Mouse (Mus musculus) left cerebral cortex, postnatal 36 days (tissue): Measurements from ENCODE around the gene Cdc5l. TPM values are rescaled to one million over a fixed set of nuclear protein-coding genes. Genes with fewer than 3 reads are reported as not detected.
"Not testable (repeated sequence)": the region's sequence is repeated elsewhere in the genome, so short reads cannot be mapped to it uniquely, and the experiment has no call there.

Experiments
- DNase-seq, 2 experiments: peaks; one replicate each; pipeline ENCODE4 v3.0.0; 2021 to 2022; ENCODE audit warnings: low spot score in 2 of 2, mixed read lengths in 1 of 2
- intact Hi-C: fragments of 180-260 bp; cut with DNase I; formaldehyde crosslinking; loops from one replicate; pipeline ENCODE4 v1.15.1; 2025
- total RNA-seq, 2 experiments: library from RNA; stranded (reverse); gene quantifications; 2 replicates each; pipeline ENCODE4 v1.2.3; 2021

Cdc5l gene
- total RNA-seq = 10 to 100 TPM; 55.2 to 56.0 TPM

DNA sequence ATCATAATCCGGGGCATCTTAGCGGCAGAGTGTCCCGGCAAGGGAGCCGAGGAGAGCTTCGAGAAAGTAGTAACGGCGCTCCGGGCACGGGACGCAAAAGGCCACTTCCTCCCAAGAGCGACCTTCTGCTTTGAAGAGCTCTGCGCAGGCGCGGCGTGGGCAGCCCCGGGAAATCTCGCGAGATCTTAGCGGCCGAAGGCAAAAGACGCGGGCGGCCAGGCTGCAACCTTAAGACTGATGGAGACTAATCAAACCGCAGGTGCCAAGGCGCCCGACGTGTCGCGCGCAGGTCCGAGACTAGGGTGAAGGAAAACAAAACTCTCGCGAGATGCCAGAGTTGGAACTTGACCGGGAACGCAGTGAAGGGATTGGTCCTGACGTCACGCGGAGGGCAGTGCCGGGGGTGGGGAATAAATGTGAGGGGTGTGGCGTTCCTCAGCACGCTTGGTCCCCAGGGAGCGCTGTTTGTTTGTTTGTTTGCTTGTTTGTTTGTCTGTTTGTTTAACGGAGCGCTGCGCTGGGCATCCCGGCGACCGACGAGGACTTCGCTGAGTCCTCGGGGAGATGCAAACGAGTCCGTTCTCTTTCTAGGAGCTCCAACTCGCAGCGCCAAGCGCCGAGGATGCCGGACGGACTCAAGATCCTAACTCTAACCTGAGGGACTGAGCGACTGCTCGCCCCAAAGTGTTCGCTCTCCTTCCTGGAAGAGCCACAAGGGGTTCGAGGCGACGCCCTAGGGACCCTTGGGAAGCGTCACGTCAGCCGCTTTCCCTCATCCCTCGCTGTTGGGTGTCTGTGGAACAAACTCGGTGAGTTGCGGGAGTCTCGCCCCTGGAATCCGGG is at the start of gene Cdc5l:
Gene Cdc5l (minus strand): TSS at position 319 of the 843 bp plus-strand sequence.
- intact Hi-C loops = no loop called here
- DNase-seq = peak; percentile 96

DNA sequence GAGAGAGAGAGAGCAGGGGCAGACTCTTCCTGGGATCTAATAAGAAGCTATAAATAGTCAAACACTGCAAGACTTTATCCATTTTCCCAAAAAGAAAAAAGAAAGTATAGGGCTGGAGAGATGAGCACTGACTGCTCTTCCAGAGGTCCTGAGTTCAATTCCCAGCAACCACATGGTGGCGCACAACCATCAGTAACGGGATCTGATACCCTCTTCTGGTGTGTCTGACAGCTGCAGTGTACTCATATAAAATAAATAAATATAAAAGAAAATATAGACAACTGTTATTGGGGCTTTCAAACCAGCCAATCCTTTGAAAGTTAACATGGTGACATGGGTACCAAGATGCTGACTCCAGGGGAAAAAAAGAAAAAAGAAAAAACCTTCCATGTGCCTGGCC is 46.9 kb upstream of the Cdc5l start:
- no peak for DNase-seq
- intact Hi-C loops = no loop called here

DNA sequence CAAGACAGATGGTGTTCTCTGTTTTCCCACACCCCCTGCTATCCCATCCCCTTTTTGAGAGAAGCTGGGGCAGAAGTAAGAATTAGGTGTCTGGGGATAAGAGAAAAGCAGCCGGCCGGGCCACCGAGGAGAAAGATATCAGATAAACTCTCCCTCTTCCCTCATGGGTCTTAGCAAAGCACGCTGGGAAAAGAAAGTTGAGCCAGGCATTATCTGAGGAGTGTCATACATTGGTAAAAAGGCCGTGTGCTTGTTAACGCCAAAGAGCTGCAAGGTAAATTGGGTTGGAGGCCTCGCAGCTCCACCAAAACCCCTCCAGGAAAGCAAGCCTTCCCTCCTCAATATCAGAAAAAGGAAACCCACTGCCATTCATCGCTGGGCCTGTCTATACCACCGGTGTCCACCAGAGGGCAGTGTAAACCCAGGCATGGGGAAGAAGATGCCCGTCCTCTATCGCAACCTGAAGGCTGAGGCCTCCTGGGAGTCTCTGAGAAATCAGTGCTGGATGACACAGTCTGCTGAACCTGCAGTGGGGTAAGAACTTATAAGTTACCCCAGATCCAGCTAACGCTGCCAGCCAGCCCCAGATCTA is 44.8 kb upstream of the Cdc5l start:
- intact Hi-C loops = loop anchor here (2.0 kb wide), 1 partner anchor 74 kb away; no protein-coding TSS in a partner anchor
- DNase-seq = peak; percentile 83 to 86

DNA sequence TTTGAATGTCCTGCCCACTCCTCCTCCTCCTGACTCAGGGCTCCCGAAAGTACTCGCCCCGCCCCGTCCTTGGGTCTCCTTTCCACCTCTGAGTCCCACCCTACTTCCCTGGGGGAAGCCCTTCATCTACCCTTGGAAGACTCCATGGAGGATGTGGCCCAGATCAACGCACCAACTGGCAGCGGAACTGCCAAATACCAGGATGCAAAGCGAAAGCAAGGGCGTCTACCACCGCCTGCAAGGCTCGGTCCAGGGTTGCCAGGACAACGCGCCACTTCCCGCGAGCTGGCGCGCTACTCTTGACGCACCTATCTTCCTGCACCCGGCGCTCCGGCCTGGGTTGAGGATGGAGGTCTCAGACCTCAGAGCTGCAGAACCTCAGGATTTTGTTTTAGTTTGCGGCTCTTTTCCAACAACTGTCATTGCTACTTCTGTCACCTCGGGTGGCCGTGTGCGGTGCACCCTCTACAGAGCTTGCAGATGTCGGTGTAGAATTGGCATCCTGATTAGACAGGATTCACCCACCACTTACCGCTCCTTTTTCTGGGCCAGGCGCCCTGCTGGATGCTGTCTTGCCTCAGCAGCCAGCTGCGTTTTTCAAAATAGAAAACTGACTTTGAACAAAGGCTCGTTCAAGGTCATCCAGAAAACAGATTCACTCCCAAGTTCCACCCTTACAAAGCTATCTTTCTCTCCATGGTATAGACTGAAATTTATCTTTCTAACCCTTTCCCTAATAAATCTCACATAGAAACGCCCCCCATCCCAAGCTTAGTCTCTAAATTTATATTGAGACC is 41.3 kb upstream of the Cdc5l start, which contains the start of gene Spats1:
Gene Spats1 (minus strand): TSS at position 747 of the 797 bp plus-strand sequence.
- DNase-seq = peak; percentile 89
- intact Hi-C loops = no loop called here

DNA sequence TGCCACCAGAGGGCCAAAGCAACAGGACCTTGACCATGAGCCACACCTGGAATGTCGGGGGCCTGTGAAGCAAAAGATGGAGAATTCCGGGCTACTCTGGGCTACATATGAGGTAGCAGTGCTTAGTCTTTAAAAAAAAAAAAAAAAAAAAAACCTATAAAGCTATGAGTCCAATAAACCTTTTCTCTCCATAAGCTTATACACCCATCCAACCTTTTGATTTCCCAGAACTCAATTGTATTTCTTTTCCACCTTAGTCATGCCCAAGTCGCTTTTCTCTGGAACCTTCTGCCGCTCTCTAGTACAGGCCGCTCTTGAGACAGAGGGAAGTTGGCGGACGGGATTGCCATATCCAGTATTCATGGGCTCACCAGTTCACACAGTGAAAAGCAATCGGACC is 40.6 kb upstream of the Cdc5l start:
- intact Hi-C loops = no loop called here
- DNase-seq = no peak

DNA sequence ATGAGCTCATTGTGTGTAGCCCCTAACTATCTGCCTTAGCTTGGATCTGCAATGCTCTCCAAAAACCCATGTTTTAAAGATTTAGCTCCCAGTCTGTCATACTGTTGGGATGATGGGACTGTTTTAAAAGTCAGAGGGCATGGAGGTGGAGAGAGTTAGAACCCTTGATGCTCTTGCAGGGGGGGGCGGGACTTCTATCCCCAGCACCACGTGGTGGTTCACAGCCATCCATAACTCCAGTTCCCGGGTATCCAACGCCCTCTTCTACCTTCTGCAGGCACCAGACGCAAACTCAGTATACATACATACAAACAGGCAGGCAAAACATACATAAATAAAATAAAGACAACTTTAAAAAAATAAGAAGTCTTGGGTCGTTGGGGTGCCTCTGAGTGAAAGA is 40.1 kb upstream of the Cdc5l start:
- intact Hi-C loops = no loop called here
- DNase-seq = no peak

DNA sequence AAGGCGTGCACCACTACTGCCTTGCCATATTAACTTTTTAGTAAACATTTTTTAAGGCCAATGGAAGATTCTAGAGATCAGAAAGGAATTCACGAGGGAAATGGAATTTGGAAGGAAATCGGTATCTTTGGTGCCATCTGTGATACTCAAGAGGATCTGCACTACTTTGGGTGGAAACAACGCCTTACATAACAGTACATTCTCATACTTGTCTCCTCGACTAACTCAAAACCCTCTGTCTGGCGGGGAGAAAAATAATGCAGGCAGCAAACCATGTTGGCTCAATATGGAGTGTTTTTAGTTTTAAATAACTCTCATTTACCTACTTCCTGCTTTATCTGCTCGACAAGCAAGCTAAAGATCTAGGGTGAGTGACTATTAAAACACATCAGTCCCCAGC is 37.2 kb upstream of the Cdc5l start:
- intact Hi-C loops = no loop called here
- DNase-seq = peak in 1 of 2 experiments; percentile 9

DNA sequence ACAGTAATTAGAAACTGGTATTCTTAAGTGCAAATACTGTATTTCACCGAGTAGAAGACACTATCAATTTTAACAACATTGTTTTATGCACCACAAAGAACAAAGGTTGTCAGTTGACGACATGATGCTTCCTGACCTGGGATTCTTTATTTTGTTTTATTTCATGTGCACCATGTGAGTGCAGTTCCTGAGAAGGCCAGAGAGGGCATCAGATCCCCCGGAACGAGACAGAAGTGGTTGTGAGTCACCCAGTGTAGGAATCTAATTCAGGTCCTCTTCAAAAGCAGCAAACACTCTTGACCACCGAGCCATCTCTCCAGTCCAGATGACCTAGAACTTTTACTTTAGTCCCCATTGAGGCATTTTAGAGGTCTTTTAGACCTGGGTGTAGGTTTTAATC is 34.8 kb upstream of the Cdc5l start:
- DNase-seq = no peak
- intact Hi-C loops = no loop called here

DNA sequence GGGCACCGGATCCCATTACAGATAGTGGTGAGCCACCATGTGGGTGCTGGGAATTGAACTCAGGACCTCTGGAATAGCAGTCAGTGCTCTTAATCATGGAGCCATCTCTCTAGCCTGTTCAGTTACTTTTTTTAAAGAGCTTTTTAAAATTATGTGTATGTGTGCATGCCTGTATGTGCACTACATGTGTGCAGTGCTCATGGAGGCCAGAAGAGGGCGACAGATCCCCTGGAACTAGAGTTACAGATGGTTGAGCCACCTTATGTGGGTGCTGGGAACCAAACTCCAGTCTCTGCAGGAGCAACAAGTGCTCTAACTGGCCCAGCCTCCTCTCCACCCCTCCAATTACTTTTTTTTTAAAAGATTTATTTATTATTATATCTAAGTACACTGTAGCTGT is 33.2 kb upstream of the Cdc5l start:
- DNase-seq = no peak
- intact Hi-C loops = no loop called here

DNA sequence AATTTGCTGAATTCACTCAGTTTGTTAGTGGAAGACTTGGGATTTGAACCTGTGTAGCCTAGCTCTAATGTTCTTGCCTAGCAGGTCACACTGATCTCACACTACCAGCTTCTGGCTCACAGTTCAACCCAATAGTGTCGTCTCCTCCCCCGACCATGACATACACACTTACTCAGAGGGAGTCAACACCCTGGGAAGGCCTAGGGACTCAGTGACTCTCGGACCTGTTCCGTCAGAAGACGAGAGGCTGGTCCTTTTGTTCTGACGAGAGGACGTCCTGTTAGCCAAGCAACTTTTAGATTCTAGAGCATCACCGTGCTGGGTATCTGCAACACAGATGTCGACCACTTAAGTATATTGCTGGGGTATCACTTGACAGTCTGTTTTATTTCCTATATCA is 30.7 kb upstream of the Cdc5l start:
- DNase-seq = no peak
- intact Hi-C loops = no loop called here

DNA sequence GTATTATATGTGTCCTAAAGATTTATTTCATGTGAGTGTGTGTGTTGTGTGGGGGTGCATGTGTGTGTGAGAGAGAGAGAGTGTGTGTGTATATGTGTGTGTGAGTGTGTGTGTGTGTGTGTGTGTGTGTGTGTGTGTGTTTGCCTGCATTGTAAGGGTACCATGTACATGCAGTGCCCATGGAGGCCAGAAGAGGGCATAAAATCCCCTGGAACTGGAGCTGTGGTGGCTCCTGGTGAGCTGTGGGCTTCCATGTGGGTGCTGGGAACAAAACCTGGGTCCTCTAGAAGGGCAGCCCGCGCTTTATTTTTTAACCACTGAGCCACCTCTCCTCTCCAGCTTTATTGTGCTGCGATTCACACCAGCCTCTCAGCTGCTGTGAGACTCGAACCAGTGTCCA is 29.0 kb upstream of the Cdc5l start:
- intact Hi-C loops = no loop called here
- no peak for DNase-seq

DNA sequence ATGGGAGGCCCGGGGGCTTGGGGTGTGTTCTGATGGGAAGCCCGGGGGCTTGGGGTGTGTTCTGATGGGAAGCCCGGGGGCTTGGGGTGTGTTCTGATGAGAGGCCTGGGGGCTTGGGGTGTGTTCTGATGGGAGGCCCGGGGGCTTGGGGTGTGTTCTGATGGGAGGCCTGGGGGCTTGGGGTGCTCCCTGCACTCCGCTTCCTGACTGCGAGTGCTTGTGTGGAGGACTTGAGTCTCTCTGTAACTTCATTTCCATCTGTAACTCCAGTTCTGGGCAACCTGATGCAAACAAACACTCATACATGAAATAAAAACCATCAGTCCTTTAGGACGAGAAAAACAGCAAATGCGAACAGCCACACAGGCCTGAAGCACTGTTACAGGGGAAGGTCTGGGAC is 25.5 kb upstream of the Cdc5l start:
- intact Hi-C loops = no loop called here
- DNase-seq = no peak

DNA sequence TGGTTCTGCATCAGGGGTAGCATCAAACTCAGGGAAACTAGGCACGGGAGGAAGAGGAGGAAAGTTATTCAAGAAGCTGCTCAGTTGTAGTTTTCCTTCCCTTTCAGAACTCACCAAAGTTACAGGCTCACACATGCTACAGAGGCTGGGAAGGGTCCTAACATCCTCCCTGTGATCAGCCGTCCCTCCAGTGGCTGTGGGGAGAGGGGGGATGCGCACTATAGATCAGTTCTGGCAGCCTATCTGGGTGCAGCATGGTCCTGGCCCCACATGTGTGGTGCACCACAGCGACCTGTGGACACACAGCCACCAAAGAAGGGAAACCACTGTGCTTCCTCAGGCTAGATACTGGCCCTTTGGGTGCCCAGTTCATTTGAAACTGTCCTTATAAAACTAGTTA is 25.0 kb upstream of the Cdc5l start:
- intact Hi-C loops = no loop called here
- DNase-seq = no peak

DNA sequence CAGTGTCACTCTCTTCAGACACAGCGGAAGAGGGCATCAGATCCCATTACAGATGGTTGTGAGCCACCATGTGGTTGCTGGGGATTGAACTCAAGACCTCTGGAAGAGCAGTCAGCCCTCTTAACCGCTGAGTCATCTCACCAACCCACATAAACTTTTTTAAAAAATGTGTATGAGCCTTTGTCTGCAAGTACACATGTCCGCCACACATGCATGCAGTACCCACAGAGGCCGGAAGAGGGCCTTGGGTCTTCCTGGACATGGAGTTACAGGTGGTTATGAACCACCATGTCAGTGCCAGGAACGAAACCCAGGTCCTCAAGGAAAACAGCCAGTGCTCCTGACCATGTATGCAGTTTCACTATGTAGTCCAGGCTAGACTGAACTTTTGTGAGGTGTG is 23.9 kb upstream of the Cdc5l start:
- no peak for DNase-seq
- intact Hi-C loops = no loop called here

DNA sequence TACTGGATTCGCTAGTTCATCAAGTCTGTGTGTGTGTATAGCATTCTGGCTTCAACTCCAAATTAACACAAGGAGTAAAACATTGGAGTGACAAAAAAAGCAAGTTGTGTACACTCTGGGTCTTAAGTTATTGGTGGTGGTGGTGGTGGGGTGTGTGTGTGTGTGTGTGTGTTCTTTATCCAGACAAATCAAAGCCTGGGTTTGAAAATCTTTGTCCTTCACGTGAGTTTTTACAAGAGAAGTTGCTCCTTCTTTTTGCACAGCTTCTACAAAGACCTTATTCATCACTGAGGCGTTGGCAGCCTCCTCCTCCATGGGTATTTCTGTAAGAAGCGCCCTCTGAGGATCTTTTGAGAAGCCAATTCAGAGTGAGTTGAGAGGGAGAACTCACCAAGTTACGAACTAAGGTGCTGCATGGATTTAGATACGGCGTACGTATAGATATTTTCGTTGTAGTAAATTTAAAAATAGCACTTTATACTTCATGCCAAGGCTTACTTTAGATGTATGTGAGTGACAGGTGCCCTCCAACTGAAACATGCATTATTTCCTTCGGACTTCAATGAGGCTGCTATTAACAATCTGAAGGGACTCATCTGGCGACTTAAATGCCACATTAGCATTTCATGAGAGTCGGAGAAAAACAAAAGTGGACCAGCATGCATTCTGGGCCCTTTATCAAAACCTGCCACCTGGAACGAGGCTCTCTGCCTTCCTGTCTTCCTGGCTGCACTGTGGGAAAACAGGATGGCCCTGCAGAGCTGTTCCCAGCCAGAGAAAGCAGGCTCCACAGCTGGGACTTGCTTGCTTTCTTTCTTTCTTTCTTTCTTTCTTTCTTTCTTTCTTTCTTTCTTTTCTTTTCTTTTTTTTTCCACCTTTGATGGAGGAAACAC is 23.0 kb upstream of the Cdc5l start:
- DNase-seq = no peak
- intact Hi-C loops = no loop called here

DNA sequence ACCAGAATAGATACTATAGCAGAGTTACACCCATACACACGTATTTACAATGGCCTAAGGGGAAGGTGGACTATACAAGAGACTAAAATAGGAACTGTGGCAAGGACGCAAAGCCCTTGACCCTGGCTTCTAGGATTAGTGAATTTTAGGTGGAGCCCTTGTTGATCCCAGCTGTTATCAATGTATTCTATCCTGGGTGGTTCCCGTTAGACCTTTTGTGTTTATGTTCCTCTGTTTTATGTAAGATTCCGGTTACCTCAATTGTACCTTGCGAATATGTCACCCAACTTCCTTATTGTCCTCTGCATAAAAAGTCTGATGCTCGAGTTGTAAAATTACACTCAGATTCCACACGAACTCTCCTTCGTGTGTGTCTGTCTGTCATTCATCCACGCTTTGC is 22.2 kb upstream of the Cdc5l start:
- DNase-seq, intact Hi-C loops: not testable (repeated sequence)

DNA sequence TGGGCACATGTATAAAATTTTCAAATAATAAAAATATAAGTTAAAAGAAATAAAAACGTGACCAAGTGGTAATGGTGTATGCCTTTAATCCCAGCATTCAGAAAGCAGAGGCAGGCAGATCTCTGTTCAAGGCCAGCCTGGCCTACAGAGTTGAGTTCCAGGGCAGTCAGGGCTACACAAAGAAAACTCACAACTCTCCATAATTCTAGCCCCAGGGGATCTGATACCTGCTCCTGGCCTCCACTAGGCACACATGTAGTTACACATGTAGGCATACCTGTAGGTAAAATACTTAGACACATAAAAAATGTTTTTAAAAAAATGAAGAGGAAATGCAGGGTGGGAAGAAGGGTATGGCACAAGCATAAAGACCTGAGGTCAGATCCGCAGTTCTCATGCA is 21.3 kb upstream of the Cdc5l start:
- intact Hi-C loops = no loop called here
- no peak for DNase-seq

DNA sequence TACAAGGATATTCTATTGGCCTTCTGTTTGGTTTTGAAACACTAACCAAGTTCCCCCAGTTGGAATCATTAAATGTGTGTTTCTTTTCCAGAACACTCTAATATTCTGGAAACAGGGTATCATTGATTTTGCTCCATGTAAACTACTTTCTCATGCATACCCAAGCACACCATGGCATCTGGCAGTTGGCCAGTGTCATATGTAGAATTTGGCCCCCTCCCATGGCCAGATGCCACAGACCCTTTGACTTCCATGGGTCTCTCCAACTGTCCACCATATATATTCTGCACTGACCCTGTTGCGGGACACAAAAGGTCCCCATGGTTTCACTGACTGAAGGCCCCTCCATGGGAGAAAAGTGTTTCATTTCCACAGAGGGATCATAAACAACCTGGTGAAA is 18.7 kb upstream of the Cdc5l start:
- intact Hi-C loops = no loop called here
- no peak for DNase-seq

DNA sequence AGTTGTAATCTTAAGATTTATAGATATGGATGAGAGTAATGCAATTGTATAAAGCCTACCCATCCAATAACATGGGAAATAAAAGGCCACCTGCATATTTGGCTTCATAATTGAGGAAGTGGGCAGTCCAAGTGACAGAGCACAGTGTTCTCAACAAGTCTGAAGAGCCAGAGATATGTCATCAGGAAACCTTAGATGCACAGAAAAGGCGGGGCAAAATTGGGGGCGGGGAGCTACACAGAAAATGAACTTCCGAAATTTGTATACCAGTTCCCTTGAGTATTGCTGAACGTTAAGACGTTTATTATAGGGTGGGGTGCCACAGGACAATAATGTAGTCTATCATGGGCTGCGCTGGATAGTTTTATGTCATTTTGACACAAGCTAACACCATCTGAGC is 16.6 kb upstream of the Cdc5l start:
- DNase-seq = no peak
- intact Hi-C loops = no loop called here

DNA sequence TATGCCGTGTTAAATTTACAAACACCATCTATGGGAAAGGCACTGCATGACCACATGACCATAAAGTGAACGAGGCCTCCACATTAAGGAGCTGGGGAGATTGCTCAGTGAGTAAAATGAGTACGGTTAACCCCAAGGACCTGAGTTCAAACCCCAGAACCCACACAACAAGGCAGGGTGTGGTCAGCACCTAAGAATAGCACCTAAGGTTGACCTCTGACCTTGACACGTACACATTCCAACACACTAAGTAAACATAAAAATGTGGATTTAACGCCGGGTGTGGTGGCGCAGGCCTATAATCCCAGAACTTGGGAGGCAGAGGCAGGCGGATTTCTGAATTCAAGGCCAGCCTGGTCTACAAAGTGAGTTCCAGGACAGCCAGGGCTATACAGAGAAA is 16.0 kb upstream of the Cdc5l start:
- intact Hi-C loops = no loop called here
- DNase-seq = no peak
